Mouse (Mus musculus) intestine, embryonic 16.5 days (tissue): ENCODE measurements at regions not wholly inside any gene's neighbourhood (a gene's known extent, or its start where the extent isn't known, plus 50 kb on each side); places are given as distances from the start of the nearest gene placed in this dataset.

ENCODE experiments used
- ATAC-seq: fragments of 200-750 bp; cut with Nextera tagmentation; 2 replicates; pipeline ENCODE4 v1.8.0; 2017; ENCODE audit warnings: moderate TSS enrichment, moderate library complexity
- H3K27ac ChIP-seq: fragments of 300-500 bp; sonication (generic); 2 replicates; pipeline ENCODE4 v1.5.1; 2014; ENCODE audit warnings: mild to moderate bottlenecking, low read length
- H3K27me3 ChIP-seq: fragments of 300-500 bp; sonication (generic); replicated peaks from 2 replicates; pipeline ENCODE4 v1.6.1; 2014; ENCODE audit warnings: low read length, control low read depth, mixed read lengths; ENCODE audit not compliant: control insufficient read depth, insufficient read depth
- H3K36me3 ChIP-seq: fragments of 300-500 bp; sonication (generic); 2 replicates; pipeline ENCODE4 v1.6.1; 2014; ENCODE audit warnings: low read length, control low read depth; ENCODE audit not compliant: control insufficient read depth, insufficient read depth
- H3K4me1 ChIP-seq: fragments of 300-500 bp; sonication (generic); 2 replicates; pipeline ENCODE4 v1.6.1; 2014; ENCODE audit warnings: low read length, control low read depth, mixed read lengths; ENCODE audit not compliant: control insufficient read depth, insufficient read depth
- H3K4me2 ChIP-seq: fragments of 300-500 bp; sonication (generic); 2 replicates; pipeline ENCODE4 v1.6.1; 2014; ENCODE audit warnings: low read depth, low read length, control low read depth
- H3K4me3 ChIP-seq: fragments of 300-500 bp; sonication (generic); 2 replicates; pipeline ENCODE4 v1.5.1; 2014; ENCODE audit warnings: mild to moderate bottlenecking, low read length
- H3K9ac ChIP-seq: fragments of 300-500 bp; sonication (generic); 2 replicates; pipeline ENCODE4 v1.6.1; 2014; ENCODE audit warnings: low read depth, low read length
- H3K9me3 ChIP-seq: fragments of 300-500 bp; sonication (generic); 2 replicates; pipeline ENCODE4 v1.6.1; 2016; ENCODE audit warnings: low read length, control low read depth; ENCODE audit not compliant: control insufficient read depth
- WGBS: fragments of 180-500 bp; shearing (Covaris S2); extraction: QIAGEN DNeasy Blood & Tissue Kit; methylation state at CpG from one replicate; pipeline ENCODE4 v1.1.7; 2014; 5-methylcytosine and 5-hydroxymethylcytosine counted together

GRCm38 (mm10) chr12:93342933-93343332 lies 1494.0 kb upstream of the Sel1l start:
- H3K4me1 ChIP-seq, result no peaks in the 10 kb centered on the region
- no peak overlapping the region for H3K27ac ChIP-seq
- H3K4me2 ChIP-seq, result no peak overlapping the region
- H3K27me3 ChIP-seq, result no peaks in the 10 kb centered on the region
- no peaks in the 10 kb centered on the region for H3K36me3 ChIP-seq
- H3K9me3 ChIP-seq, result no peaks in the 10 kb centered on the region
- ATAC-seq, result no peak
- H3K4me3 ChIP-seq, result no peak overlapping the region
- H3K9ac ChIP-seq, result no peak overlapping the region
- WGBS, result 48% methylated on average over 4 of the region's 4 CpGs

GRCm38 (mm10) chr12:93342525-93342924 lies 1493.6 kb upstream of the Sel1l start:
- H3K4me1 ChIP-seq, result no peaks in the 10 kb centered on the region
- no peak for ATAC-seq
- WGBS, result 64% methylated on average over 4 of the region's 4 CpGs
- H3K9ac ChIP-seq, result no peak overlapping the region
- H3K4me2 ChIP-seq, result no peak overlapping the region
- no peak overlapping the region for H3K27ac ChIP-seq
- no peaks in the 10 kb centered on the region for H3K36me3 ChIP-seq
- no peaks in the 10 kb centered on the region for H3K27me3 ChIP-seq
- no peak overlapping the region for H3K4me3 ChIP-seq
- no peaks in the 10 kb centered on the region for H3K9me3 ChIP-seq

- Histone ChIP-seq H3K27ac (no peak overlapping the region), H3K9ac (no peak overlapping the region), H3K4me3 (no peak overlapping the region), H3K36me3 (no peaks in the 10 kb centered on the region), H3K27me3 (no peaks in the 10 kb centered on the region), H3K4me2 (no peak overlapping the region), H3K4me1 (no peaks in the 10 kb centered on the region), H3K9me3 (no peaks in the 10 kb centered on the region)
- ATAC-seq, result no peak
- 85% methylated on average over 1 of the region's 1 CpGs for WGBS
Observed at GRCm38 (mm10) chr12:93335520-93335919, 1486.6 kb upstream of the Sel1l start.

- Histone ChIP-seq H3K27me3 (no peaks in the 10 kb centered on the region), H3K27ac (no peak overlapping the region), H3K9ac (no peak overlapping the region), H3K4me1 (no peaks in the 10 kb centered on the region), H3K4me3 (no peak overlapping the region), H3K4me2 (no peak overlapping the region), H3K36me3 (no peaks in the 10 kb centered on the region), H3K9me3 (no peaks in the 10 kb centered on the region)
- no peak for ATAC-seq
Observed at GRCm38 (mm10) chr12:93312214-93312613, 1463.3 kb upstream of the Sel1l start.

GRCm38 (mm10) chr12:93281816-93282215 lies 1432.9 kb upstream of the Sel1l start:
- no peak for ATAC-seq
- Histone ChIP-seq H3K27me3 (no peaks in the 10 kb centered on the region), H3K4me3 (no peak overlapping the region), H3K27ac (no peak overlapping the region), H3K4me2 (no peak overlapping the region), H3K9ac (no peak overlapping the region), H3K36me3 (no peaks in the 10 kb centered on the region), H3K4me1 (no peaks in the 10 kb centered on the region), H3K9me3 (no peaks in the 10 kb centered on the region)
- 76% methylated on average over 2 of the region's 2 CpGs for WGBS

GRCm38 (mm10) chr12:93273652-93274051 lies 1424.7 kb upstream of the Sel1l start:
- Histone ChIP-seq H3K4me1 (no peaks in the 10 kb centered on the region), H3K9ac (no peak overlapping the region)

GRCm38 (mm10) chr12:93230237-93230636 lies 1381.3 kb upstream of the Sel1l start:
- Histone ChIP-seq H3K27me3 (no peaks in the 10 kb centered on the region), H3K27ac (no peak overlapping the region), H3K36me3 (no peaks in the 10 kb centered on the region), H3K4me3 (no peak overlapping the region), H3K9me3 (no peaks in the 10 kb centered on the region), H3K9ac (no peak overlapping the region), H3K4me2 (no peak overlapping the region), H3K4me1 (no peaks in the 10 kb centered on the region)
- no peak for ATAC-seq
- WGBS, result 86% methylated on average over 3 of the region's 3 CpGs

More at GRCm38 (mm10) chr12:93273652-93274051, 1424.7 kb upstream of the Sel1l start:
- no peak for ATAC-seq
- no peaks in the 10 kb centered on the region for H3K9me3 ChIP-seq
- H3K27me3 ChIP-seq, result no peaks in the 10 kb centered on the region
- no peaks in the 10 kb centered on the region for H3K36me3 ChIP-seq
- no peak overlapping the region for H3K27ac ChIP-seq
- no peak overlapping the region for H3K4me2 ChIP-seq
- 74% methylated on average over 2 of the region's 2 CpGs for WGBS
- no peak overlapping the region for H3K4me3 ChIP-seq

GRCm38 (mm10) chr12:93226826-93227225 lies 1377.9 kb upstream of the Sel1l start:
- WGBS, result 90% methylated on average over 1 of the region's 1 CpGs
- Histone ChIP-seq H3K27me3 (no peaks in the 10 kb centered on the region), H3K4me1 (no peaks in the 10 kb centered on the region), H3K4me3 (no peak overlapping the region), H3K4me2 (no peak overlapping the region), H3K27ac (no peak overlapping the region), H3K9me3 (no peaks in the 10 kb centered on the region), H3K36me3 (no peaks in the 10 kb centered on the region), H3K9ac (no peak overlapping the region)
- no peak for ATAC-seq

- H3K9ac ChIP-seq, result no peak overlapping the region
- WGBS, result 82% methylated on average over 6 of the region's 6 CpGs
- H3K9me3 ChIP-seq, result no peaks in the 10 kb centered on the region
- no peaks in the 10 kb centered on the region for H3K4me1 ChIP-seq
- ATAC-seq, result no peak
- H3K4me3 ChIP-seq, result no peak overlapping the region
- H3K36me3 ChIP-seq, result no peaks in the 10 kb centered on the region
- H3K27me3 ChIP-seq, result no peaks in the 10 kb centered on the region
- H3K4me2 ChIP-seq, result no peak overlapping the region
- H3K27ac ChIP-seq, result no peak overlapping the region
Observed at GRCm38 (mm10) chr12:93221179-93221922, 1372.4 kb upstream of the Sel1l start.

GRCm38 (mm10) chr12:93207596-93207995 lies 1358.6 kb upstream of the Sel1l start:
- Histone ChIP-seq H3K27me3 (no peaks in the 10 kb centered on the region), H3K9ac (no peak overlapping the region), H3K27ac (no peak overlapping the region), H3K4me2 (no peak overlapping the region), H3K9me3 (no peaks in the 10 kb centered on the region), H3K4me3 (no peak overlapping the region), H3K36me3 (no peaks in the 10 kb centered on the region), H3K4me1 (no peaks in the 10 kb centered on the region)
- no peak for ATAC-seq
- WGBS, result 80% methylated on average over 3 of the region's 3 CpGs
